Mouse (Mus musculus): ENCODE data around the gene Decr2.

DNA sequence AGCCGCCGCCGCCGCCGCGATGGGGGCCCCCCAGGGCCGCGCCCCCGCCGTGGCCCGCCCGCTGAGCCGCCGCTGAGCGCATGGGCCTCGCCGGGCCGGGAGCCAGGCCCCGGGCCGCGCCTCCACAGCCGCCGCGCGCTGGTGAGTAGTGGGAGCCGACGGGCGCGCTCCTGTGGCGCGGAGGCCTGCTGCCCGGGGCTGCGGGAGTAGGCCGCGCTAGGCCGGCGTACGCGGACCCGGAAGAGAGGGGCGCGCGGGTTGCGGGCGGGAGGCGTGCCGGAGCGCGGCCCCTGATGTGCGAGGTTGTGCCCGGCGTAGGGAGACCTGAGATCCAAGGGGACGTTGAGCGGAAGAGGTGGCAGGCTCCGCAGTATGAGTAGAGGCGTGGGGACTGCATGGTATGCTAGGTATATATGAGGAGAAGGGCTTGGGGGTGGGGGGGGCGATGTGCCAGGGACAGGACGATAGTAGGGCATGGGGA lies 48.8 kb upstream of the Decr2 start:
- TF ChIP-seq POLR2A (IDR thresholded peaks at IDR 0.05; ENCODE audit: low read depth, low read length) = no peak
- no peak for TF ChIP-seq MEF2A (IDR thresholded peaks at IDR 0.05; ENCODE audit: borderline replicate concordance, low read depth, low read length)
- no peak for TF ChIP-seq CTCF (conservative IDR thresholded peaks at IDR 0.05 in 1 of 2, IDR thresholded peaks at IDR 0.05 in 1 of 2; ENCODE audit: low read depth in 2 of 2, low read length in 2 of 2)
- TF ChIP-seq EP300 (IDR thresholded peaks at IDR 0.05; ENCODE audit: low read length) = no peak
- no peak for TF ChIP-seq MYC (IDR thresholded peaks at IDR 0.05; ENCODE audit: low read depth, low read length)
- TF ChIP-seq MAFK (IDR thresholded peaks at IDR 0.05; ENCODE audit: insufficient replicate concordance, low read length) = no peak
- no peak for TF ChIP-seq NRF1 (IDR thresholded peaks at IDR 0.05; ENCODE audit: low read depth, low read length)
- TF ChIP-seq JUND (conservative IDR thresholded peaks at IDR 0.05; ENCODE audit: low read depth, low read length) = no peak

Data from CH12.LX (cell line).